Mouse (Mus musculus) left cerebral cortex, adult 2 months (tissue): ENCODE data around the gene Togaram1. TPM values are rescaled to one million over a fixed set of nuclear protein-coding genes. Genes with fewer than 3 reads are reported as not detected.

Experiments
- DNase-seq, 2 experiments: peaks; one replicate each; pipeline ENCODE4 v3.0.0; 2021 to 2022; ENCODE audit warnings: low spot score in 2 of 2, mixed read lengths in 1 of 2; ENCODE audit errors: extremely low spot score in 1 of 2
- H3K27ac ChIP-seq: fragments of 200-600 bp; 2 replicates; pipeline ENCODE4 v1.8.1; 2022
- H3K4me3 ChIP-seq: fragments of 200-600 bp; 2 replicates; pipeline ENCODE4 v1.8.1; 2022
- CTCF ChIP-seq: fragments of 200-600 bp; IDR thresholded peaks from 2 replicates; pipeline ENCODE4 v1.8.1; 2022; ENCODE audit warnings: antibody characterized with exemption, mild to moderate bottlenecking, moderate library complexity
- intact Hi-C: fragments of 180-260 bp; cut with DNase I; formaldehyde crosslinking; loops from one replicate; pipeline ENCODE4 v1.15.1; 2025
- total RNA-seq, 2 experiments: library from RNA; stranded (reverse); gene quantifications; 2 replicates each; pipeline ENCODE4 v1.2.3; 2021

Gene Togaram1
- total RNA-seq, 2 experiments from 2014 or later = 56.0 to 57.0 TPM

GRCm38 (mm10) chr12:64972063-64972462 is 6.5 kb downstream of the Togaram1 start:
- no peak for TF ChIP-seq CTCF
- Histone ChIP-seq H3K27ac (no peak overlapping the region), H3K4me3 (no peak overlapping the region; the same call in 1 of the 2 replicates)
- DNase-seq = no peak
- intact Hi-C loops = no loop called here

GRCm38 (mm10) chr12:64975558-64975957 is 10.0 kb downstream of the Togaram1 start:
- TF ChIP-seq CTCF = no peak
- Histone ChIP-seq H3K27ac (no peak overlapping the region), H3K4me3 (no peak overlapping the region)
- DNase-seq = no peak
- intact Hi-C loops = no loop called here

GRCm38 (mm10) chr12:64976191-64976590 is 10.6 kb downstream of the Togaram1 start:
- no peak overlapping the region for H3K4me3 ChIP-seq
- H3K27ac ChIP-seq = no peak overlapping the region
- DNase-seq = no peak
- no peak for TF ChIP-seq CTCF
- intact Hi-C loops = no loop called here

DNA sequence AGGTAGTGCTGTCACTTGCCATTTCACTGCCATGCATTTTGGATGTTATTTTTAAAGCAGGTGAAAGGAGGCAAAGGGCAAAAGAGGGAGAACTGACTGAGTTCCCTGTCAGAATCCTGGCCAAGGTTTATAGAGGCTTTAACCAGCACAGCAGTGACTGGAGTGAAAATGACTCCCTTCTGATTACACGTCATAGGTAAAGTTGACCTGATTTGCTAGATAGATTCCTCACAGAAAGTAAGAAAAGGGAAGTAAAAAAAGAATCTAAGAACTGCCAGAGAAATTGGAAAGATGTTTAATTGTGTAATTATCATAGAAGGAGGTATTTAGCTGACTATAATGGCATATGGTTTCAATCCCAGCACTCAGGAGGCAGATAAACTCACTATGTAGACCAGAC is 11.9 kb downstream of the Togaram1 start:
- Histone ChIP-seq H3K4me3 (no peak overlapping the region), H3K27ac (no peak overlapping the region)
- intact Hi-C loops = no loop called here
- no peak for DNase-seq
- TF ChIP-seq CTCF = no peak

- no peak for DNase-seq
- Histone ChIP-seq H3K27ac (no peak overlapping the region), H3K4me3 (no peak overlapping the region)
- no peak for TF ChIP-seq CTCF
- intact Hi-C loops = no loop called here
These were observed 42.1 kb downstream of the Togaram1 start for GRCm38 (mm10) chr12:65007725-65008124.

GRCm38 (mm10) chr12:65022842-65023241 is 57.2 kb downstream of the Togaram1 start:
- Histone ChIP-seq H3K27ac (no peak overlapping the region), H3K4me3 (no peak overlapping the region)
- no peak for TF ChIP-seq CTCF
- intact Hi-C loops = no loop called here
- DNase-seq = no peak

- intact Hi-C loops = loop anchor here (5.0 kb wide), 1 partner anchor 36 kb away; the partner anchor contains the start of gene Fkbp3
- peak overlapping the region; percentile 84 for H3K27ac ChIP-seq
These were observed 70.2 kb downstream of the Togaram1 start for GRCm38 (mm10) chr12:65035839-65036189.

GRCm38 (mm10) chr12:65036190-65036870 is 70.7 kb downstream of the Togaram1 start, which contains the start of gene Prpf39:
Gene Prpf39 (plus strand): TSS chr12:65036333.
- H3K4me3 ChIP-seq = peak within 1 kb of the TSS; percentile 68
- DNase-seq = peak; percentile 93 to 94
- peak within 1 kb of the TSS; percentile 84 for H3K27ac ChIP-seq
- TF ChIP-seq CTCF = no peak; the same call in 1 of the 2 replicates
- intact Hi-C loops = loop anchor here (5.0 kb wide), 1 partner anchor 36 kb away; the partner anchor contains the start of gene Fkbp3

More at GRCm38 (mm10) chr12:65035839-65036189, 70.2 kb downstream of the Togaram1 start:
- peak overlapping the region; percentile 68 for H3K4me3 ChIP-seq
- DNase-seq = no peak
- no peak for TF ChIP-seq CTCF

DNA sequence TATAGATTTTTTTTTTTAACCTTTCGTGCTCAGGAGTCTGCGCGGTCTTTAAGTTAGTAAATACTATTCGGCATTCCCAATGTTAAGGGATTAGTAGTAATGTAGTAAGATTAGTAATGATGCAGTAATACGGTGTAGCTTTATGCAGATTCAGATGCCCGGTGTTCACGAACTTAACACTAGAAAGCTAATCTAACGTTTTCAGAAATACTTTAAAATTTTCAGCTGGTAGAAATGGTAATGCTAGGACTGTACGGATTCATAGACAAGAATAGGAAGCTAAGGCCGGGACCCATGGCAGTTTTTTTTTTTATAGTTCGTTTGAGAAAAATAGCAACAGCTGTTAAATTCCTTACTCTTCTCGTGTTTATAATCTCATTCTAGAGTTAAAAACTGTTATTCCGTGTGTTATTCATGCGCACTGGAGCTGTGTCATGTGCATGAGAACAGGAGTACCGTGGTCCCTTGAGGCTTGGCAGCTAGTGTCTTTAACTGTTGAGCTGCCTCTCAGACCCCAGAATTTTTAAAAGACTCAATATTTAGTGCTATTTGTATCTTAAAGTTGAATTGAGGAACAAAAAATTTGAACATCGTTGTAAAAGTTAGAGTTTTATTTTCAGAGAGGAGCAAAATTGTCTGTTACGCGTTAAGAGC is 71.4 kb downstream of the Togaram1 start:
- Histone ChIP-seq H3K4me3 (peak overlapping the region; percentile 68), H3K27ac (no peak overlapping the region)
- intact Hi-C loops = loop anchor here (5.0 kb wide), 1 partner anchor 35 kb away; the partner anchor contains the start of gene Fkbp3
- no peak for TF ChIP-seq CTCF
- DNase-seq = no peak

DNA sequence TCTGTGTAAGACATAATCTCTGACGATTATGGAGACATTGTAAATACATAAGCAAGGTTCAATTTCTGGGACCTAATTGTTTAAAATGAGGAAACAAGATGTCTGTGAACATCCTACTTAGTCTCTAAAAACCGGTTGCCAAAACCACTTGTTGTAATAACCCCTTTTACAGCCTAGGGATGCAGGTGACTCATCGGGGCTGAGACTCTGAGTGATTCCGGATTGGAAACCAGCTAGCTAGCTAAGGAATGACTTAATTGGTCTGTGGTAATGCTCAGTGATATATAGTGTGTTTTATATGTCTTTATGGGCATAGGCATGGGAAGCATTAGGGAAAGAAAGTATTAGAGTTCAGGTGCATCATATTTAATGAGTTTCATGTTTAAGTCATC is 71.9 kb downstream of the Togaram1 start:
- intact Hi-C loops = loop anchor here (5.0 kb wide), 1 partner anchor 35 kb away; the partner anchor contains the start of gene Fkbp3
- Histone ChIP-seq H3K27ac (no peak overlapping the region), H3K4me3 (peak overlapping the region; percentile 68)
- no peak for DNase-seq
- TF ChIP-seq CTCF = no peak

GRCm38 (mm10) chr12:65048799-65049198 is 83.2 kb downstream of the Togaram1 start:
- intact Hi-C loops = no loop called here
- H3K27ac ChIP-seq = no peak overlapping the region
- H3K4me3 ChIP-seq = no peak overlapping the region
- no peak for DNase-seq
- no peak for TF ChIP-seq CTCF

- intact Hi-C loops = loop anchor here (5.0 kb wide), 1 partner anchor 76 kb away; no protein-coding TSS in a partner anchor
- Histone ChIP-seq H3K4me3 (no peak overlapping the region), H3K27ac (no peak overlapping the region)
- TF ChIP-seq CTCF = no peak
- no peak for DNase-seq
These were observed 92.6 kb downstream of the Togaram1 start for GRCm38 (mm10) chr12:65058203-65058602.
